Mouse (Mus musculus): ENCODE results near the gene Ptpn20. TPM values are rescaled to one million over a fixed set of nuclear protein-coding genes. Genes with fewer than 3 reads are reported as not detected.

The Ptpn20 gene
- 0.08 and 0.15 TPM in 2 replicates for polyA plus RNA-seq (2015; fragmentation: Nextera tagmentation; extraction: Ambion mirVana)

DNA sequence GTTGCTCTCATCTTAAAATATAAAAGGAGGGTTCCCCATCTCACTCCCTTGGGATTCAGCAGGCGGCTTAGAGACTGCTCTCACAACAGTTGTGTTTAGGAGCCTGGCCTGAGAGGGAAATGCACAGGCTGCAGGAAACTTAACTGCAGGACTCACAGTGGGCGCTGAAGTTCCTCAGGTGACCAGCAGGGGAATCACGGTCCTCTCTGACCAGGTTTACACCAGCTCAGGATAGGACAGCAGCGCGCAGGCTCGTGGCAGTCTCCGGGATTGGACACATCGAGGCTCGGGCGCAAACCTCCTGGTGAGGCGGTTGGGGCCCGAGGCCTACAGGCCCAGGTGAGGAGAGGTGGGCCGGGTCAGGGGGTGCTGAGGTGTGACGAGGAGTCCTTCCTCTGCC is at the start of gene Ptpn20:
Gene Ptpn20, plus strand, starts transcription at position 257 of the 400 bp plus-strand sequence.

Other genes with a start within 250 kb of the Ptpn20 start
- 14.3 and 16.2 TPM in 2 replicates for gene Mapk8, start 142.0 kb upstream of the Ptpn20 start, polyA plus RNA-seq (2015; fragmentation: Nextera tagmentation; extraction: Ambion mirVana)
- not detected in 2 replicates for gene Frmpd2, start 117.5 kb upstream of the Ptpn20 start, polyA plus RNA-seq (2015; fragmentation: Nextera tagmentation; extraction: Ambion mirVana)